Comparison of ENCODE assay signal across 21 mouse cellular contexts in genomic region chr2:124385053-124385452, GRCm38 (mm10).
DNase-seq lines count a peak whose midpoint lies in the region; ATAC-seq lines count a peak whose summit lies in the region.
"Had no signal": no experiment of that assay in that cellular context is flagged by ENCODE, and none has a peak within 500 bp of the region (broad histone marks: within the 10 kb centered on the region; RNA-seq: fewer than 3 reads in every experiment).

No protein-coding gene starts in this region.

- WGBS in midbrain, embryonic 11.5 days, result 80% methylated on average over 1 of the region's 1 CpGs

- ATAC-seq in common myeloid progenitor, adult 5-6 weeks (replicated peaks; ENCODE audit: low read depth, poor library complexity, severe bottlenecking), result 0 out of 2 replicates have a peak, but pooled peaks have one; percentile 39
- ATAC-seq in megakaryocyte, adult 5-6 weeks (ENCODE audit: poor library complexity, severe bottlenecking), result peak; percentile 62
- ATAC-seq in midbrain, embryonic 11.5 days (ENCODE audit: low FRiP score), result no peak
- ATAC-seq: forebrain, embryonic 14.5 days; forebrain, embryonic 16.5 days had no signal

- H3K36me3 ChIP-seq in midbrain, embryonic 11.5 days (ENCODE audit: control insufficient read depth, insufficient read depth, low read length), result no peaks in the 10 kb centered on the region
- H3K36me3 ChIP-seq: embryonic facial prominence, embryonic 13.5 days; embryonic facial prominence, embryonic 15.5 days; forebrain, embryonic 10.5 days; forebrain, embryonic 12.5 days had no signal

- H3K27me3 ChIP-seq in midbrain, embryonic 11.5 days (ENCODE audit: control insufficient read depth, insufficient read depth, low read length), result no peaks in the 10 kb centered on the region
- H3K27me3 ChIP-seq: embryonic facial prominence, embryonic 13.5 days; embryonic facial prominence, embryonic 15.5 days; forebrain, embryonic 12.5 days had no signal

- no peak overlapping the region for H3K9ac ChIP-seq in midbrain, embryonic 11.5 days (ENCODE audit: low read length)
- H3K9ac ChIP-seq: embryonic facial prominence, embryonic 13.5 days; embryonic facial prominence, embryonic 15.5 days; forebrain, embryonic 12.5 days had no signal

- H3K9me3 ChIP-seq in midbrain, embryonic 11.5 days (ENCODE audit: control insufficient read depth, low read length), result no peaks in the 10 kb centered on the region
- H3K9me3 ChIP-seq: embryonic facial prominence, embryonic 13.5 days; embryonic facial prominence, embryonic 15.5 days; forebrain, embryonic 10.5 days; forebrain, embryonic 12.5 days had no signal

- no peak overlapping the region for H3K4me2 ChIP-seq in midbrain, embryonic 11.5 days
- H3K4me2 ChIP-seq: embryonic facial prominence, embryonic 13.5 days; embryonic facial prominence, embryonic 15.5 days; forebrain, embryonic 12.5 days had no signal

- no peak overlapping the region for H3K27ac ChIP-seq in midbrain, embryonic 11.5 days (ENCODE audit: low read depth, low read length)
- H3K27ac ChIP-seq: embryonic facial prominence, embryonic 13.5 days; embryonic facial prominence, embryonic 15.5 days; forebrain, embryonic 10.5 days; forebrain, embryonic 12.5 days had no signal

- no peaks in the 10 kb centered on the region for H3K4me1 ChIP-seq in midbrain, embryonic 11.5 days (ENCODE audit: control insufficient read depth, insufficient read depth, low read length)
- H3K4me1 ChIP-seq: embryonic facial prominence, embryonic 13.5 days; embryonic facial prominence, embryonic 15.5 days; forebrain, embryonic 10.5 days; forebrain, embryonic 12.5 days had no signal

- no peak overlapping the region for H3K4me3 ChIP-seq in midbrain, embryonic 11.5 days (ENCODE audit: low read depth, low read length)
- H3K4me3 ChIP-seq: embryonic facial prominence, embryonic 13.5 days; embryonic facial prominence, embryonic 15.5 days; erythroblast, embryonic 14.5 days; forebrain, embryonic 10.5 days; forebrain, embryonic 12.5 days had no signal

- no peak for DNase-seq in kidney, adult 11 months
- no peak for DNase-seq in midbrain, embryonic 11.5 days (ENCODE audit: low spot score, missing footprints)
- no peak for DNase-seq in kidney, postnatal 25 days
- DNase-seq: adrenal gland, adult 2 months; adrenal gland, postnatal 10 days; adrenal gland, postnatal 25 days; cerebellum, adult 11-12 months; cerebellum, adult 2 months; cerebellum, adult 9-10 months; cerebellum, postnatal 10 days; cerebellum, postnatal 25 days; embryo, embryonic 11 days had no signal
